Mouse (Mus musculus) liver, embryonic 12.5 days (tissue): ENCODE results near the gene Efna5. TPM values are rescaled to one million over a fixed set of nuclear protein-coding genes. Genes with fewer than 3 reads are reported as not detected.

ENCODE experiments used
- ATAC-seq: fragments of 200-750 bp; cut with Nextera tagmentation; 2 replicates; pipeline ENCODE4 v1.8.0; 2017; ENCODE audit warnings: moderate number of reproducible peaks, mild to moderate bottlenecking, moderate library complexity
- H3K27ac ChIP-seq: fragments of 300-500 bp; sonication (generic); 2 replicates; pipeline ENCODE4 v1.5.1; 2016; ENCODE audit warnings: mild to moderate bottlenecking
- H3K27me3 ChIP-seq: fragments of 300-500 bp; sonication (generic); replicated peaks from 2 replicates; pipeline ENCODE4 v1.6.1; 2016; ENCODE audit warnings: mild to moderate bottlenecking, moderate library complexity
- H3K36me3 ChIP-seq: fragments of 300-500 bp; sonication (generic); 2 replicates; pipeline ENCODE4 v1.6.1; 2016; ENCODE audit warnings: mild to moderate bottlenecking, moderate library complexity
- H3K4me1 ChIP-seq: fragments of 300-500 bp; sonication (generic); 2 replicates; pipeline ENCODE4 v1.6.1; 2016
- H3K4me2 ChIP-seq: fragments of 300-500 bp; sonication (generic); 2 replicates; pipeline ENCODE4 v1.6.1; 2016; ENCODE audit warnings: mild to moderate bottlenecking, moderate library complexity
- H3K4me3 ChIP-seq: fragments of 300-500 bp; sonication (generic); 2 replicates; pipeline ENCODE4 v1.5.1; 2016; ENCODE audit warnings: mild to moderate bottlenecking, moderate library complexity
- H3K9ac ChIP-seq: fragments of 300-500 bp; sonication (generic); 2 replicates; pipeline ENCODE4 v1.6.1; 2016; ENCODE audit warnings: mild to moderate bottlenecking, moderate library complexity
- H3K9me3 ChIP-seq: fragments of 300-500 bp; sonication (generic); replicated peaks from 2 replicates; pipeline ENCODE4 v1.6.1; 2016; ENCODE audit warnings: mild to moderate bottlenecking, moderate library complexity
- WGBS: fragments of 180-500 bp; shearing (Covaris S2); methylation state at CpG from one replicate; pipeline ENCODE4 v1.1.7; 2016; ENCODE audit not compliant: insufficient replicate concordance; 5-methylcytosine and 5-hydroxymethylcytosine counted together
- polyA plus RNA-seq: library from polyadenylated mRNA; unstranded; fragments of >200 nt; fragmentation: Nextera tagmentation; extraction: Ambion mirVana; gene quantifications from 2 replicates; pipeline ENCODE4 v1.2.1, GENCODE M21; 2016

The Efna5 gene
- polyA plus RNA-seq, 1 experiment from 2014 or later: 4.4 TPM

DNA sequence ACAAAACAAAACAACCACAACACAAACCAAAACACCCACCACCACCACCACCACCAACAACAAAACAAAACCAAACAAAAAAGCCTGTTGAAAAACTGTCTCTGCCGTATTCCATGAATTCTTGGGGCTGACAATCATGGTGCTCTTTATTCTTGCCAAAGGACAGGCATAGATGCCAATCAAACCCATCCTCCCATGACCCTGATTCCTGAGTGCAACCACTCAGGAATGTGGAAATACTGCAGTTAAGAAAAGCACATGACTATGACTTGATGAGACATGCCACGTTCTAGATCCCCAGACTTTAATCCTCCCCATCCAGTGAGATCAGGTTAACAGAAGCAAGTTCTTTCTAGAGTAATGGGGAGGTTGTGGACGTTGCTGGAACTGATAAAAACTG, 246.2 kb downstream of the Efna5 start:
- Histone ChIP-seq H3K4me2 (no peak overlapping the region), H3K4me1 (no peaks in the 10 kb centered on the region), H3K27me3 (no peaks in the 10 kb centered on the region), H3K36me3 (no peaks in the 10 kb centered on the region), H3K9ac (no peak overlapping the region), H3K4me3 (no peak overlapping the region), H3K27ac (no peak overlapping the region), H3K9me3 (no peaks in the 10 kb centered on the region)
- no peak for ATAC-seq
- WGBS: 55% methylated on average over 3 of the region's 3 CpGs

- Histone ChIP-seq H3K27me3 (no peaks in the 10 kb centered on the region), H3K9me3 (no peaks in the 10 kb centered on the region), H3K36me3 (no peaks in the 10 kb centered on the region), H3K27ac (no peak overlapping the region), H3K4me3 (no peak overlapping the region), H3K9ac (no peak overlapping the region), H3K4me2 (no peak overlapping the region), H3K4me1 (no peaks in the 10 kb centered on the region)
- 48% methylated on average over 1 of the region's 1 CpGs for WGBS
- ATAC-seq: no peak
Measured at GRCm38 (mm10) chr17:62628474-62628873, 252.6 kb downstream of the Efna5 start.

GRCm38 (mm10) chr17:62627508-62627907, 253.6 kb downstream of the Efna5 start:
- no peaks in the 10 kb centered on the region for H3K36me3 ChIP-seq
- H3K4me3 ChIP-seq: no peak overlapping the region
- no peaks in the 10 kb centered on the region for H3K9me3 ChIP-seq
- ATAC-seq: no peak
- no peak overlapping the region for H3K4me2 ChIP-seq
- 38% methylated on average over 1 of the region's 1 CpGs for WGBS
- H3K9ac ChIP-seq: no peak overlapping the region
- H3K4me1 ChIP-seq: no peaks in the 10 kb centered on the region
- no peak overlapping the region for H3K27ac ChIP-seq
- no peaks in the 10 kb centered on the region for H3K27me3 ChIP-seq

GRCm38 (mm10) chr17:62625646-62626020, 255.5 kb downstream of the Efna5 start:
- whole genome bisulfite sequencing: 70% methylated on average over 8 of the region's 8 CpGs
- Histone ChIP-seq H3K27ac (no peak overlapping the region), H3K4me1 (no peaks in the 10 kb centered on the region), H3K4me3 (no peak overlapping the region), H3K4me2 (no peak overlapping the region), H3K9ac (no peak overlapping the region), H3K9me3 (no peaks in the 10 kb centered on the region), H3K36me3 (no peaks in the 10 kb centered on the region), H3K27me3 (no peaks in the 10 kb centered on the region)
- ATAC-seq: no peak

GRCm38 (mm10) chr17:62624804-62625645, 256.1 kb downstream of the Efna5 start:
- Histone ChIP-seq H3K4me1 (no peaks in the 10 kb centered on the region), H3K4me3 (no peak overlapping the region), H3K27ac (no peak overlapping the region), H3K27me3 (no peaks in the 10 kb centered on the region), H3K9ac (no peak overlapping the region), H3K36me3 (no peaks in the 10 kb centered on the region), H3K4me2 (no peak overlapping the region), H3K9me3 (no peaks in the 10 kb centered on the region)
- ATAC-seq: no peak
- 67% methylated on average over 8 of the region's 8 CpGs for whole genome bisulfite sequencing

GRCm38 (mm10) chr17:62623224-62623623, 257.9 kb downstream of the Efna5 start:
- Histone ChIP-seq H3K27ac (no peak overlapping the region), H3K9ac (no peak overlapping the region), H3K9me3 (no peaks in the 10 kb centered on the region), H3K4me3 (no peak overlapping the region), H3K36me3 (no peaks in the 10 kb centered on the region), H3K4me1 (no peaks in the 10 kb centered on the region), H3K27me3 (no peaks in the 10 kb centered on the region), H3K4me2 (no peak overlapping the region)
- WGBS: 64% methylated on average over 3 of the region's 3 CpGs
- ATAC-seq: no peak

DNA sequence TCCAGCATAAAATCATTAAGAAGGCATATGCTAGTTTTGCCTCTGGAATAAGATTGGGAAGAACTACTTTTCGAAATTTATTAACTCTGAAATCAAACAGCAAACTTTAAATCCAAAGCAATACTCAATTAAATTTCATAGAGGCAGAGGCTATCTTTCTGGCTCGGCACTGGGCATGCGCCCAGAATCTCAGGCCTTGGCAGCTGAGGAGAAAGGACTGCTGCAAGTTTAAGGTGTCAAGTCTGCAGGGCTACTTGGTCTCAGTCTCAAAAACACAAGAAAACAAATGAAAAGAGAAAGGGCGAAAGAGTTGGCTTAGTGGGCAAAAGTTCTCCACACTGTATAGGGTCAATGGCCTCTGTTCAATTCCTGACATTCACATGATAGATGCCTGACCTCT, 258.6 kb downstream of the Efna5 start:
- Histone ChIP-seq H3K9ac (no peak overlapping the region), H3K27me3 (no peaks in the 10 kb centered on the region), H3K9me3 (no peaks in the 10 kb centered on the region), H3K4me2 (no peak overlapping the region), H3K36me3 (no peaks in the 10 kb centered on the region), H3K27ac (no peak overlapping the region), H3K4me1 (no peaks in the 10 kb centered on the region), H3K4me3 (no peak overlapping the region)
- WGBS: 72% methylated on average over 4 of the region's 4 CpGs
- no peak for ATAC-seq

GRCm38 (mm10) chr17:62615159-62615558, 266.0 kb downstream of the Efna5 start:
- Histone ChIP-seq H3K27me3 (no peaks in the 10 kb centered on the region), H3K9ac (no peak overlapping the region), H3K4me1 (no peaks in the 10 kb centered on the region), H3K4me2 (no peak overlapping the region), H3K36me3 (no peaks in the 10 kb centered on the region), H3K27ac (no peak overlapping the region), H3K4me3 (no peak overlapping the region), H3K9me3 (no peaks in the 10 kb centered on the region)
- no peak for ATAC-seq
- WGBS: 55% methylated on average over 6 of the region's 6 CpGs

- Histone ChIP-seq H3K9me3 (no peaks in the 10 kb centered on the region), H3K27ac (no peak overlapping the region), H3K27me3 (no peaks in the 10 kb centered on the region), H3K36me3 (no peaks in the 10 kb centered on the region), H3K9ac (no peak overlapping the region), H3K4me1 (no peaks in the 10 kb centered on the region), H3K4me2 (no peak overlapping the region), H3K4me3 (no peak overlapping the region)
- WGBS: 59% methylated on average over 6 of the region's 6 CpGs
- ATAC-seq: no peak
Measured at GRCm38 (mm10) chr17:62614708-62615107, 266.4 kb downstream of the Efna5 start.

DNA sequence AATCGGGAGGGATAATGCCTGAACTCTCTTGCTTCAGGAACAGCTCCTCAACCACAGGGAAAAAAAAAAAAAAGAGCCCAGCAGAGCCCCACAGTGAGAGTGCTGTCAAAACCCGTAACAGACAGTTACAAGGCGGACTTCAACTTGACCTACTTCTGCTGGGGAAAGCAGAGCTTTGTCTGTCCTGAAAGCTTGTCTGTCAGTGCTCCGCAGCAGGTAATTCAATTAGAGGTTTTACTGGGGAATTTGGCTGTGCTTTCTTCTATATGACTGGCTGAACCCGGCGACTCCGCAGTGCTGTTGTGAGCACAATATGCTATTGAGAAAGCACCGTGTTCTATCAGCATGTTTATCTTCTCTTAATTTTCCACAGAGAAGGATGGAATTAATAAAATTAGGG, 266.9 kb downstream of the Efna5 start:
- Histone ChIP-seq H3K27ac (no peak overlapping the region), H3K9me3 (no peaks in the 10 kb centered on the region), H3K36me3 (no peaks in the 10 kb centered on the region), H3K4me2 (no peak overlapping the region), H3K4me3 (no peak overlapping the region), H3K27me3 (no peaks in the 10 kb centered on the region), H3K4me1 (no peaks in the 10 kb centered on the region), H3K9ac (no peak overlapping the region)
- WGBS: 70% methylated on average over 8 of the region's 8 CpGs
- no peak for ATAC-seq

DNA sequence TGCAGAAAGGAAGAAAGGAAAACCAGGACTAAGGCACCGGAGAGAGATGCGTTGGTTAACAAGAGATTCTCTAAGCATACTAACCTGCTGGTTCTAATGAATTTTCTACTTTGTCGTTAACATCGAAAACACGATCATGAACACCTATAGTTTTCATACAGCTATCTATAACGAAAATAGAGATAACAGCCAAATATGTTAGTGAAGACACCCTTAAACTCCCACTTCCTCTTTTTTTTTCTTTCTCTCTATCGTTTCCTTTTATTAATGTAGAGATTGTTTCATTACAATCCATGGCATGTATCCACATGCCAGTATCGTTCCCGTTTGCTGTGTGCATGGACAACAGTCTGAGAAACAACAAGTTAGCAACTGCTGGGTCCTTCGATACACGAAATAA, 267.9 kb downstream of the Efna5 start:
- Histone ChIP-seq H3K27ac (no peak overlapping the region), H3K9me3 (no peaks in the 10 kb centered on the region), H3K4me3 (no peak overlapping the region), H3K4me2 (no peak overlapping the region), H3K4me1 (no peaks in the 10 kb centered on the region), H3K9ac (no peak overlapping the region), H3K27me3 (no peaks in the 10 kb centered on the region), H3K36me3 (no peaks in the 10 kb centered on the region)
- 74% methylated on average over 11 of the region's 11 CpGs for WGBS
- no peak for ATAC-seq

- WGBS: 59% methylated on average over 8 of the region's 8 CpGs
- H3K27me3 ChIP-seq: no peaks in the 10 kb centered on the region
- H3K4me2 ChIP-seq: no peak overlapping the region
- no peak for ATAC-seq
- no peak overlapping the region for H3K4me3 ChIP-seq
- no peak overlapping the region for H3K27ac ChIP-seq
- no peaks in the 10 kb centered on the region for H3K9me3 ChIP-seq
- H3K9ac ChIP-seq: no peak overlapping the region
- H3K36me3 ChIP-seq: no peaks in the 10 kb centered on the region
- H3K4me1 ChIP-seq: no peaks in the 10 kb centered on the region
Measured at GRCm38 (mm10) chr17:62608145-62608544, 273.0 kb downstream of the Efna5 start.
